Mouse (Mus musculus) liver, adult 2 months (tissue): Measurements from ENCODE around the gene Igfals.

Source experiments
- CTCF ChIP-seq: fragments of 200-500 bp; IDR thresholded peaks from 2 replicates; pipeline ENCODE4 v1.5.1; 2011; ENCODE audit warnings: low read depth, low read length, control low read depth
- POLR2A ChIP-seq: fragments of 200-500 bp; IDR thresholded peaks from 2 replicates; pipeline ENCODE4 v1.6.1; 2011; ENCODE audit warnings: low read length, control low read depth; ENCODE audit not compliant: insufficient read depth; ENCODE audit errors: extremely low read depth

- TF ChIP-seq CTCF (no peak), POLR2A (no peak)
These were observed 12.3 kb downstream of the Igfals start for GRCm38 (mm10) chr17:24878117-24878397.
